Mouse (Mus musculus): ENCODE results near the gene Eif5b. TPM values are rescaled to one million over a fixed set of nuclear protein-coding genes. Genes with fewer than 3 reads are reported as not detected.
"Not testable (repeated sequence)": the region's sequence is repeated elsewhere in the genome, so short reads cannot be mapped to it uniquely, and the experiment has no call there.

Eif5b gene
- polyA plus RNA-seq, 1 experiment from 2014 or later, result 30.6 TPM

DNA sequence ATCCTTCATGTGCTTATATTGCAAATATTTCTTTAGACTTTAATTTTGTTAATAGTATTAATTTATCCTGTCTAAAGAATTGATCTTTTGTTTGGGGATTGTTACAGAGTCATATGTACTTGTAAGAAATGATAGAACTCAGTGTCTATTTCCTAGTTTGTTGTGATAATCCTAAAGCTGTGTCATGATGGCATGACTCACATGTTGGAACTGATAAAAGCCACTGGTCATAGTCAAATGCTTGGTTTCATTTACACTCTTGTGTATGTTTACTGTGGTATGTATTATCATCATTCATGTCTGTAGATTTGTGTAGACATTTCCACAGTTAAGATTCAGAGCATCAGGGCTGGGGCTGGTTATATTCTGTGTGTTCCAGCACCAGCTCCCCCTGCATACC, 14.7 kb downstream of the Eif5b start:
- H3K27ac ChIP-seq (replicated peaks), result no peak overlapping the region
- no peaks in the 10 kb centered on the region for H3K9me3 ChIP-seq
- H3K36me3 ChIP-seq (replicated peaks), result no peaks in the 10 kb centered on the region
- H3K4me1 ChIP-seq, result no peaks in the 10 kb centered on the region
- no peaks in the 10 kb centered on the region for H3K27me3 ChIP-seq (replicated peaks; ENCODE audit: low read depth, poor library complexity, severe bottlenecking)
- no peak for DNase-seq (ENCODE audit: low spot score)
- no peak overlapping the region for H3K4me3 ChIP-seq

DNA sequence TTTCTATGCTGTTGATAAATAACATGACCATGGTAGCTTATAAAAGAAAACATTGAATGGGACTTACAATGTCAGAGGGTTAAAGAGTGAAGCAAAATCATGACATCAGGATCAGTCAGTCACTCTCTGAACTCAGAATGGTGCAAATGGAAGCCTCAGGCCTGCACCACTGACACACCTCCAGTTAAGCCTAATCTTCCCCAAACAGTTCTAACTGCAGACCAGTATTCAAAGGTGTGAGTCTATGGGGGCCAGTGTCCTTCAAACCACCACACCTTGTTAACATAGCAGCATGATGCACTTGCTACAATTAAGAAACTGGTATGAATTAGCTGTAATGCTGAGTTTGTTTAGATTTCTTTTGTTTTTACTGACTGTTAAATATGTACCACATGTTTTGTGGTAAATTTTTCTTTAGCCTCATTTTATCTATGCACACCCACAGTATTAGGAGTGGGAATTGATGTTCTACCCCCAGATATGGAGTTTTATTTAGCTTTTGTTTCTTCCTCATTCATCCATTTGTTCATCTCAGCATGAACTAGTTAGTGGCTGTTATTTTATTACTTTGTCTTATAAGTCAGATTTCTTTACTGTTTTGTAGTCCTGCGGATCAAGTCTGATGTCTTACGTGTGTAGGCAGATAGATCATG, 16.9 kb downstream of the Eif5b start:
- WGBS, result 96% methylated on average over 2 of the region's 2 CpGs
- H3K4me1 ChIP-seq, result no peaks in the 10 kb centered on the region
- no peaks in the 10 kb centered on the region for H3K27me3 ChIP-seq (replicated peaks; ENCODE audit: low read depth, poor library complexity, severe bottlenecking)
- H3K4me3 ChIP-seq, result no peak overlapping the region
- no peak for DNase-seq (ENCODE audit: low spot score)
- no peak overlapping the region for H3K27ac ChIP-seq (replicated peaks)
- H3K36me3 ChIP-seq (replicated peaks), result peaks cover 21% of the 10 kb centered on the region
- H3K9me3 ChIP-seq, result no peaks in the 10 kb centered on the region

DNA sequence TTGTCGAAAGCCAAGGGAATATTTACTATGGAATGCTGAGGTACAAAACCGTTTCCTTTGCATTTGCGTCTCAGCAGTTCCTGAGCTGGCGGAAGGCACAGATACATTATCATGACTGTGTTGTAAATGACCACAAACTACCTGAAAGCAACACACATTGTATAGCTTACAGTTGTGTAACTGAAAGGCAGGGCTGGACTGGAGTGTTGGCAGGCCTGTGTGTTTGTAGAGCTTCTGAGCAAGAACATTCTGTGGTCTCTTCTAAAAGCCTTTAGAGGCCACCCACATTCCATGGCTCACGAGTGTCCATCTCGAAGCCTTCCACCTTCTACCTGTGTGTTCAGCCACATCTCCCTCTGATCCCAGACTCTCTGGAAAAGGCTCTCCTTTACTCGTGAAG, 29.5 kb downstream of the Eif5b start:
- peaks cover 54% of the 10 kb centered on the region for H3K36me3 ChIP-seq (replicated peaks)
- H3K27ac ChIP-seq (replicated peaks), result no peak overlapping the region
- no peaks in the 10 kb centered on the region for H3K4me1 ChIP-seq
- DNase-seq (ENCODE audit: low spot score), result no peak
- no peaks in the 10 kb centered on the region for H3K9me3 ChIP-seq
- no peak overlapping the region for H3K4me3 ChIP-seq
- WGBS, result 94% methylated on average over 7 of the region's 7 CpGs
- no peaks in the 10 kb centered on the region for H3K27me3 ChIP-seq (replicated peaks; ENCODE audit: low read depth, poor library complexity, severe bottlenecking)

DNA sequence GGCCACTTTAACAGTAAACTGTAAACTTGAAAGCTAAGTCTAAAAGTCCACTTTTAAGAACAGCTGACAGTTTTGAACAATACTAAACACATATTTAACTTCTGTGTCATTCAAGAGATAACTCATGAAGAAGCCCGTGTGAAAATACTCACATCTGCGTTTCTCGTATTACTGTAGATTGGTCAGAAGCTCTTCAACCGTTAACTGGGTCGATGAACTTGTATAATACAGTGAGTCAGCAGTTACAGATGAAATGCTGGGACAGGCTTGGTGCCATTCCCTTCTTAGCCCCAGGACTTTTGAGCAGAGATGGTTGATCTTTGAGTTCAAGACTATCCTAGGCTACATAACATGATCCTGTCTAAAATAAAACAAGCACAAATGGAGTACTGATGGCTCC, 33.6 kb downstream of the Eif5b start:
- H3K9me3 ChIP-seq, result no peaks in the 10 kb centered on the region
- H3K4me3 ChIP-seq, result no peak overlapping the region
- 93% methylated on average over 5 of the region's 5 CpGs for WGBS
- no peak overlapping the region for H3K27ac ChIP-seq (replicated peaks)
- no peak for DNase-seq (ENCODE audit: low spot score)
- peaks cover 58% of the 10 kb centered on the region for H3K36me3 ChIP-seq (replicated peaks)
- H3K27me3 ChIP-seq (replicated peaks; ENCODE audit: low read depth, poor library complexity, severe bottlenecking), result no peaks in the 10 kb centered on the region
- H3K4me1 ChIP-seq, result no peaks in the 10 kb centered on the region

DNA sequence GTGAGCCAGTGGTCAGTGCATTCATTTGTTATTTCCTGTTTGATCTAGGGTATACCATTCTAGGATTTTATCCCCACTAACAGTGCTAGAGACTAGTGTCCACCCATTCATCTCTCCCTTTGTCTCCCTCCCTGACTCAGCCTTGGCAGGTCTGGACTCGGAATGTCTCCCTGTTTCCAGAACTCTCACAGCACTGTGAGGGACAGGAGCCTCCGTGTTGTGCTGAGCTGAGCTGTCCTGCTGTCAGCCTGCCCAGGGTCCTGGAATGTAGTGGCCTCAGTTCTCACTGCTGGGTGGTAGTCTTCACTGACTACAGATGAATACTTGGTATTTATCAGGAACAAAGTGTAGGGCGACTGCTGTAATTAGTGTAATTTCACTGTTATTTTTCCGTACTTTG, 37.7 kb downstream of the Eif5b start:
- 90% methylated on average over 4 of the region's 4 CpGs for WGBS
- peaks cover 87% of the 10 kb centered on the region for H3K36me3 ChIP-seq (replicated peaks)

DNA sequence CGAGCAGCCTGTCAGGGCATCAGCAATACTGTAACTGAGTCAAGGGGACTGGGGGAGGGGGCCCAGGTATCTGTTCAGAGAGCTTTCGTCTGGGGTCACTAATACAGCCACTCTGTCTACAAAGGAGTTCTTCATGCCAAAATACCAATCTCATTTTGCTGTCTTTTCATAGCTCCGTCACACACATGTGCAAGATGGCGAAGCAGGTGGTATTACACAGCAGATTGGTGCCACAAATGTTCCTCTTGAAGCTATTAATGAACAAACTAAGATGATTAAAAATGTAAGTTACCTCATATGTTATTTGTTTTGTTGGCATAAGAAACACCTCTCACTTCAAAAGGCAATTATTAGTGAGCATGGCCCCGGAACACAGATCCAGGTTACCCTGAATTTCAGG, 39.6 kb downstream of the Eif5b start:
- DNase-seq (ENCODE audit: low spot score), result no peak
- Histone ChIP-seq H3K4me1 (no peaks in the 10 kb centered on the region), H3K4me3 (no peak overlapping the region), H3K27me3 (replicated peaks; ENCODE audit: low read depth, poor library complexity, severe bottlenecking) (no peaks in the 10 kb centered on the region), H3K27ac (replicated peaks) (no peak overlapping the region), H3K9me3 (no peaks in the 10 kb centered on the region; the same call in 1 of the 2 replicates), H3K36me3 (replicated peaks) (peaks cover 94% of the 10 kb centered on the region)
- WGBS, result 92% methylated on average over 5 of the region's 5 CpGs

More for the DNA sequence above, 37.7 kb downstream of the Eif5b start:
- H3K4me3 ChIP-seq, result no peak overlapping the region
- no peaks in the 10 kb centered on the region for H3K27me3 ChIP-seq (replicated peaks; ENCODE audit: low read depth, poor library complexity, severe bottlenecking)
- H3K27ac ChIP-seq (replicated peaks), result no peak overlapping the region
- no peak for DNase-seq (ENCODE audit: low spot score)
- no peaks in the 10 kb centered on the region for H3K9me3 ChIP-seq
- H3K4me1 ChIP-seq, result no peaks in the 10 kb centered on the region

DNA sequence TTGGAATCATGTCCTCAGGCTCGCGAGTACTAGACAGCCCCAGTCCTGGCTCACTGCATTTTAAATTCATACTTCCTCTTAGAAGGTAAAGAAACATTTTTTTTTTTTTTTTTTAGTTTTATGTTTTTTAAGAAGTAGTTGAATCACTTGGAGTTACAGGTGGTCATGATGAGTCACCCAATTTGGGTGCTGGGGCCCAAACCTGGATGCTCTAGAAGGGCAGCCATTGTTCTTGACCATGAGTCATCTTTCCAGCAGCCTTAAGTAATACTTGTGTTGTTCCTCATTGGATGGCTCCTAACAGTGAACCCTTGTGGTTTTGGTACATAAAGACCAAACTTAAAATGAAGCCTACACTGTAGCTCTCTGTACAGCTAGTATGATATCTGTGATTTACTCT, 41.1 kb downstream of the Eif5b start:
- Histone ChIP-seq H3K4me3 (no peak overlapping the region), H3K36me3 (replicated peaks) (peaks cover 95% of the 10 kb centered on the region), H3K27me3 (replicated peaks; ENCODE audit: low read depth, poor library complexity, severe bottlenecking) (no peaks in the 10 kb centered on the region), H3K27ac (replicated peaks) (no peak overlapping the region), H3K9me3 (no peaks in the 10 kb centered on the region; the same call in 1 of the 2 replicates), H3K4me1 (no peaks in the 10 kb centered on the region)
- 96% methylated on average over 2 of the region's 2 CpGs for WGBS
- DNase-seq (ENCODE audit: low spot score), result no peak

DNA sequence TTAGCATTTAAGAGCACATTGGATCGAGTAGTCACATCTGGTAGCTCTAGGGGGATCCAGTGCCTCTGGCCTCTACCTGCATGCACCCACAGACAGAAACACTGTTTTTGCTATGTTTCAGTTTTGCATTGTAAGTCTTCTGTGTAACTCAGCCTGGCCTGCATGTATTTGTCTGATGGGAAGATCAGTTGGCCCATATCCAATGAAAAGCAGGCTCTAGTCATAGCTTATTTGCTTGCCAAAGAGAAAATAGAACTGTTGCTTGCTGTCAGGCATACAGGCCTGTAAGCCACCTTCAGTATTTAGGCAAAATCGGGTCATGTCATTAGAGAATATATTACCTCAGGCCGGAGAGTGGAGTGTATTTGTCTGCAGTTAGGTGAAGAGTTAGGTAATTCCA, 50.3 kb downstream of the Eif5b start:
- DNase-seq (ENCODE audit: low spot score), result no peak
- 88% methylated on average over 3 of the region's 3 CpGs for WGBS
- H3K27me3 ChIP-seq (replicated peaks; ENCODE audit: low read depth, poor library complexity, severe bottlenecking), result no peaks in the 10 kb centered on the region
- H3K27ac ChIP-seq (replicated peaks), result no peak overlapping the region
- H3K4me3 ChIP-seq, result no peak overlapping the region
- no peaks in the 10 kb centered on the region for H3K9me3 ChIP-seq
- peaks cover 100% of the 10 kb centered on the region for H3K36me3 ChIP-seq (replicated peaks)
- H3K4me1 ChIP-seq, result no peaks in the 10 kb centered on the region

DNA sequence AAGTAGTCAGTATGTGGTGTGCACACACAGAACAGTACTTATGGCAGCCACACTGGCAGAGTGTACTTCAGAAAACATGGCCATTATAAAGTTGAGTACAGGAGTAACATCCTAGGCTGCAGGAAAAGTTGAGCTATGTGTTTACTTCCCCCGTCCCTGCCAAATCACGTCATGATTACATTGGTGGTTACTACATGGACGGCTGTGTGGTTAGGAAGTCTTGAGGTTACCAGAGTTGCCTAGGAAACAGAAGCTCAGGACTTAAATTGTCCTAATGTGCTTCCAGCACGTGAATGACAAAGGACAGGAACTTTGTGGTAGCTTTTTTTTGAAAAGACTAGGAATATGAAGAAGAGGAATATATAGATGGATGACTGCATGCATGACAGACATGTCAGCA, 51.8 kb downstream of the Eif5b start:
- Histone ChIP-seq H3K9me3 (no peaks in the 10 kb centered on the region), H3K27ac (replicated peaks) (no peak overlapping the region), H3K4me1 (no peaks in the 10 kb centered on the region), H3K27me3 (replicated peaks; ENCODE audit: low read depth, poor library complexity, severe bottlenecking) (no peaks in the 10 kb centered on the region), H3K4me3 (no peak overlapping the region), H3K36me3 (replicated peaks) (peaks cover 100% of the 10 kb centered on the region)
- WGBS, result 84% methylated on average over 4 of the region's 4 CpGs
- no peak for DNase-seq (ENCODE audit: low spot score)

DNA sequence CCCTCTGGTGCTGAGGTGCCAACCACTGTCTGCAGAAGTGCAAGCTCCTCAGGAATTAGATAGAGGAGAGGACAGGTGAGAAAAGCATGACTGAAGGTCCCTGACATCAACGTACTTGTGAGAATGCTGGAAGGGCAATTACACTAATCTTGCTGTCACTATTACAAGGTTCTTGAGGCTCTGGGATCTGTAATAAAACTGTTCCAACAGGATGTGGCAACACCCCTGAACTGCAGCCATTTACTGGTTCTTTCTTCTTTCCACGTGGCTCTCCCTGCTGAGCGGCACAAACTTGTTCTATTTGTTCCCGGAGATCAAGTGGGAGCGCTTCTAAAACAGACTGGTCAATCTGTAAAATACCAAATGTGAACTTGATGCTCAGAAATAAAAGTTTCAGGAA, 57.4 kb downstream of the Eif5b start:
- WGBS, result 89% methylated on average over 5 of the region's 5 CpGs
- no peak overlapping the region for H3K4me3 ChIP-seq
- no peaks in the 10 kb centered on the region for H3K9me3 ChIP-seq

DNA sequence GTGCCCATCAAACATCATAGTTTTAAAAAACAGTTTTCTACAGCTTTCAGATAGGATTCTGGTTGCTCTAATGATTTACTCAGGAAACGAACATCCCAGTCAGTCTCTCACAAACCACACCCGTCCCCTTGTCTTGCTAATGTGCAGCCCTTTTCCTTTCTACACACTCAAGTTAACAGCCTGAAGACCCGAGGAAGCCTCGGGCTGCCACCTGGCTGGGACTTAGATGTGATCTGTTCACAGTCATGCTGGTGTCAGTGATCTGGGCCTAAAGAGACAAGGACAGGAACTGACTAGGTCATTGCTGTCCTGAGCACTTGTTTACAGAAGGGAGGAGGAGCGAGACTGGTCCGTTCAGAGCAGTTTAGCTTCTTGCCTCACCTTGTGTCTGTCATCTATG, 60.6 kb downstream of the Eif5b start:
- Histone ChIP-seq H3K9me3 (no peaks in the 10 kb centered on the region; the same call in 1 of the 2 replicates), H3K27ac (replicated peaks) (no peak overlapping the region), H3K4me3 (no peak overlapping the region), H3K4me1 (no peaks in the 10 kb centered on the region), H3K36me3 (replicated peaks) (peaks cover 94% of the 10 kb centered on the region), H3K27me3 (replicated peaks; ENCODE audit: low read depth, poor library complexity, severe bottlenecking) (no peaks in the 10 kb centered on the region)
- no peak for DNase-seq (ENCODE audit: low spot score)
- WGBS, result 85% methylated on average over 6 of the region's 6 CpGs

More for the DNA sequence above, 57.4 kb downstream of the Eif5b start:
- no peak for DNase-seq (ENCODE audit: low spot score)
- H3K27me3 ChIP-seq (replicated peaks; ENCODE audit: low read depth, poor library complexity, severe bottlenecking), result no peaks in the 10 kb centered on the region
- no peak overlapping the region for H3K27ac ChIP-seq (replicated peaks)
- no peaks in the 10 kb centered on the region for H3K4me1 ChIP-seq
- H3K36me3 ChIP-seq (replicated peaks), result peaks cover 99% of the 10 kb centered on the region

DNA sequence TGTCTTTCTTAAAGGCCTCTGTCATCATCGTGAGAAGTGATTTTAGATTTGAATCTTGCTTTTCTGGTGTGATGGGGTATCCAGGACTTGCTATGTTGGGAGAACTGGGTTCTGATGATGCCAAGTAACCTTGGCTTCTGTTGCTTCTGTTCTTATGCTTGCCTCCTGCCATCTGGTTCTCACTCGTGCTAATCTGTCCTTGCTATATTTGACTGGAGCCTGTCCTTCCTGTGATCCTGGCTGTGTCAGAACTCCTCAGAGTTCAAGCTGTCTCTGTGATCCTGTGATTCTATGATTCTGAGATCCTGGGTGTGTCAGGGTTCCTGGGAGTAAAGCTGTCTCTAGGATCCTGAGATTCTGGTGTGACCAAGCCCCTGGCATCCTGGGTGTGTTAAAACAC, 64.3 kb downstream of the Eif5b start:
- not testable (repeated sequence) for H3K27ac ChIP-seq (replicated peaks); H3K27me3 ChIP-seq (replicated peaks; ENCODE audit: low read depth, poor library complexity, severe bottlenecking); H3K9me3 ChIP-seq; H3K4me3 ChIP-seq; H3K4me1 ChIP-seq; DNase-seq (ENCODE audit: low spot score)
- peaks cover 92% of the 10 kb centered on the region for H3K36me3 ChIP-seq (replicated peaks)
- 92% methylated on average over 2 of the region's 2 CpGs for WGBS

DNA sequence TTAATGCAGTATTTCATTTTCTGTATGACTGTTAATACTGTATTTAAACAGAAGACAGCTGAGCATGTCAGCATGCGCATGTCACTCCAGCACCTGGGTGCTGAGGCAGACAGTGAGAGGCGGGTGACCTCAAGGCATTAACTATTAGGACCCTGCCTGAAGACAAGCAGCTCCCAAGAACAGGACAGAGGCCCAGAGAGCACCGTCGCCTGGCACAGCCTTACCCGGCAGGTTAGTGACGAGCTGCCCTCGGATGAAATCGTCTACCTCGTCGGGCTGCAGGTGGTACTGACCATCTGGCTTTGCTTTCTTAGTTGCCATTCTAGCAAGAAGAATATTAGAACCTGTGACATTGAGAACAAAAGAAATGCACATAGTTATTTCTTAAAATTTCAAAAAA, 69.5 kb downstream of the Eif5b start:
- H3K9me3 ChIP-seq, result no peaks in the 10 kb centered on the region; the same call in 1 of the 2 replicates
- H3K27me3 ChIP-seq (replicated peaks; ENCODE audit: low read depth, poor library complexity, severe bottlenecking), result no peaks in the 10 kb centered on the region
- H3K4me1 ChIP-seq, result no peaks in the 10 kb centered on the region
- peaks cover 91% of the 10 kb centered on the region for H3K36me3 ChIP-seq (replicated peaks)
- H3K4me3 ChIP-seq, result no peak overlapping the region
- no peak overlapping the region for H3K27ac ChIP-seq (replicated peaks)
- no peak for DNase-seq (ENCODE audit: low spot score)
- 96% methylated on average over 10 of the region's 10 CpGs for WGBS

Measured in embryonic facial prominence, embryonic 10.5 days (tissue).